Mouse (Mus musculus) B cell, adult 67 days (primary cell): ENCODE measurements around the gene Depdc7. TPM values are rescaled to one million over a fixed set of nuclear protein-coding genes. Genes with fewer than 3 reads are reported as not detected.

ENCODE experiments used
- total RNA-seq, 2 experiments: library from RNA; stranded (reverse); gene quantifications; 4 replicates each; pipeline ENCODE4 v1.2.4; 2023

Depdc7 gene
- under 1 TPM; 0.41 to 0.42 TPM for total RNA-seq

DNA sequence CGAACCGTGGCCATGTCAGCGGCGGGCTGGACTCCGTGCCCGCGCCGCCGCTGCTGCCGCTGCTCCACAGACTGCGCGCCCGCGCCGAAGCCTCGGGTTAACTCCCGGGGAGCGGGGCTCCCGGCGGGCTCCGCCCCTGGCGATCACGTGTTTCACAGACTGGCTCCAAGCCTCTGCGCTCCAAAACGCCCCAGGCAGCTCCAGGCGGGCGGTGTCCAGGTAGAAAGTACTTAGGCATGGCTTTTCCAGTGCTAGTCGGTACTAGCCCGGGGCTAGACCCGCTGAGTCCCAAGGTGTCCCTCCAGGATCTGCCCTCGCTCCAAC lies at the start of gene Depdc7:
Depdc7 (minus strand) TSS at position 138 of the 324 bp plus-strand sequence.

DNA sequence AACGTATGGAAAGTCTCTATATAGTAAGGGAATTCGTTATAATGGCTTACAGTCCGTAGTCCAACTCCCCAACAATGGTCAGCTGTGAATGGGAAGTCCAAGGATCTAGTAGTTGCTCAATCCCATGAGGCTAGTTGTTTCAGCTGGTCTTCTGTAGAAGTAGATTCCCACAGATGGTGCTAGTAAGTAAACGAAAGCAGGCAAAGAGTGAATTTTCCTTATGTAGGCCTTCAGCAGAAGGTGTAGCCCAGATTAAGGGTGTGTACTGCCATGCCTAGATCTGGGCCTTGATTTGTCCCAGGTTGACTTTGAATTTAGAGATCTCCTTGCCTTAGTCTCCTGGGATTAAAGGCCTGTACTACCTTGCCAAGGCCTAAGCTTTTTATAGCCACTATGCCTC lies 26.4 kb downstream of the Depdc7 start, which contains the start of gene Pin1rt1:
Pin1rt1 (minus strand) TSS at position 101 of the 400 bp plus-strand sequence.

DNA sequence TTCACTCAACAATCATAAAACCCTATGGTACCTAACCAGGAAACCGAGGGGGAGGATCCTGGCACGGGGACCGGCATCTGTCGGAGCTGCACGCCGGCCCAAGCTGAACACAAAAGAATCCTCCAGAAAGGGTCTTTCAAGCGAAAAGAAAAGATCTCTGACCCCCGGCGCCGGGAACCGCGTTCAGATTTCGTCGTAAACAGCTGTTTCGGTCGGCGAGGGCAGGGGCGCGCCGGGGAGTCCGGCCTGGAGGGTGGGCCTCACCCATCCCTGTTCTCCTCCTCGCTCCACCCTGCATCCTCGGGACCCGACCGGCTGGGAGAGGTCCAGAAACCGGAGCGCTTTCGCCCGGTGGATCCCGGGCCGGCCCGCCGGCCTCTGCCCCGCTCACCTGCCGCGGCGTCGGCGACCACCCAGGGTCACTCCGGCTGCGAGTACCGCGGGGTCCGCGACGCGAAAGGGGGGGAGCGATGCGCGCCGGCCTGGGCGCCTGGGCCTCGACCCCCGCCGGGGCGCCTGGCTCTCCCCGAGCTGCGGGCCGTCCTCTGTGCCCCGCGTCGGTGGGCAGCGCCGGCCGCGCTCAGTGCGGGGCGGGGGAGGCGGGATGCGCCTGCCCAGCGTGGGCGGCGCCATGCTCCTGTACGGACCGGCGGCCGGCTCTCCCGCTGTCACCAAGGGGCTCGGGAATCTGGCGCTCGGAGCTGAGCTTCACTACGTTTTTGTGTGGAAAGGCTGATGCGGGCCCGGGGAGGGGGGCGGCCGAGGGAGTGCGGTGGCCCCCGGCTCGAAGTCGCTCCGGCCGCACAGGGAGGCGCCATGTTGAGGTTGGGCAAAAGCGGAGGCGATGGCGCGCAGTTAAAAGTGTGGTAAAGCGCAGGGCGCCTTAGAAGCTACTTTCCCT lies 30.8 kb downstream of the Depdc7 start, which contains the start of gene Tcp11l1:
Tcp11l1 (minus strand) TSS at position 585 of the 901 bp plus-strand sequence.

Other genes starting within 250 kb of the Depdc7 start
- 10 to 100 TPM; 54.1 to 60.2 TPM for gene Hipk3, start 248.4 kb downstream of the Depdc7 start, total RNA-seq
- gene Cstf3, start 152.4 kb downstream of the Depdc7 start, total RNA-seq: 10 to 100 TPM; 55.0 to 59.5 TPM
- gene Tcp11l1, start 30.7 kb downstream of the Depdc7 start, total RNA-seq: 1 to 10 TPM; 2.8 to 4.0 TPM
- not detected for gene Pin1rt1, start 26.5 kb downstream of the Depdc7 start, total RNA-seq
- gene Qser1, start 73.9 kb upstream of the Depdc7 start, total RNA-seq: 10 to 100 TPM; 12.9 to 17.0 TPM
- 1 to 10 TPM; 5.3 to 9.5 TPM for gene Prrg4, start 107.0 kb upstream of the Depdc7 start, total RNA-seq
- not detected for gene Ccdc73, start 124.9 kb upstream of the Depdc7 start, total RNA-seq